Mouse (Mus musculus) forebrain, postnatal 0 days (tissue): ENCODE results near the gene Hist2h3b. TPM values are rescaled to one million over a fixed set of nuclear protein-coding genes. Genes with fewer than 3 reads are reported as not detected.

Source experiments
- ATAC-seq: fragments of 200-750 bp; cut with Nextera tagmentation; 2 replicates; pipeline ENCODE4 v1.8.0; 2017; ENCODE audit warnings: mild to moderate bottlenecking, moderate library complexity
- DNase-seq: peaks from one replicate; pipeline ENCODE4 v3.0.0-alpha.2; 2015
- H3K27ac ChIP-seq: fragments of 300-500 bp; sonication (generic); 2 replicates; pipeline ENCODE4 v1.5.1; 2014; ENCODE audit warnings: low read depth, mild to moderate bottlenecking, antibody characterized with exemption, low read length, moderate library complexity, mixed read lengths
- H3K27me3 ChIP-seq: fragments of 300-500 bp; sonication (generic); 2 replicates; pipeline ENCODE4 v1.6.1; 2014; ENCODE audit warnings: mild to moderate bottlenecking, low read length, mixed read lengths; ENCODE audit not compliant: insufficient read depth
- H3K36me3 ChIP-seq: fragments of 300-500 bp; sonication (generic); 2 replicates; pipeline ENCODE4 v1.6.1; 2014; ENCODE audit warnings: mild to moderate bottlenecking, moderate library complexity; ENCODE audit not compliant: insufficient read depth
- H3K4me1 ChIP-seq: fragments of 300-500 bp; sonication (generic); 2 replicates; pipeline ENCODE4 v1.6.1; 2014; ENCODE audit warnings: antibody characterized with exemption; ENCODE audit not compliant: insufficient read depth
- H3K4me2 ChIP-seq: fragments of 300-500 bp; sonication (generic); 2 replicates; pipeline ENCODE4 v1.6.1; 2014; ENCODE audit warnings: low read depth, mild to moderate bottlenecking, moderate library complexity
- H3K4me3 ChIP-seq: fragments of 300-500 bp; sonication (generic); 2 replicates; pipeline ENCODE4 v1.5.1; 2014; ENCODE audit warnings: low read depth, low read length, mixed read lengths
- H3K9ac ChIP-seq: fragments of 300-500 bp; sonication (generic); 2 replicates; pipeline ENCODE4 v1.6.1; 2014; ENCODE audit warnings: mild to moderate bottlenecking
- H3K9me3 ChIP-seq: fragments of 300-500 bp; sonication (generic); 2 replicates; pipeline ENCODE4 v1.6.1; 2016; ENCODE audit warnings: low read length
- CTCF ChIP-seq: sonication (generic); IDR thresholded peaks from 2 replicates; pipeline ENCODE4 v1.5.1; 2016; ENCODE audit warnings: antibody characterized with exemption, control low read depth, low read depth
- WGBS: fragments of 180-500 bp; shearing (Covaris S2); extraction: QIAGEN DNeasy Blood & Tissue Kit; methylation state at CpG from one replicate; pipeline ENCODE4 v1.1.7; 2014; 5-methylcytosine and 5-hydroxymethylcytosine counted together
- polyA plus RNA-seq: library from polyadenylated mRNA; unstranded; fragments of >200 nt; fragmentation: Nextera tagmentation; extraction: Ambion mirVana; gene quantifications from 2 replicates; pipeline ENCODE4 v1.2.1, GENCODE M21; 2015
- total RNA-seq: library from RNA; depleted of rRNA; stranded (reverse); fragments of >200 nt; gene quantifications from 2 replicates; pipeline ENCODE4 v1.2.3, GENCODE M21; 2014

Hist2h3b gene
- total and polyA plus RNA-seq, 2 experiments from 2014 or later: 9.7 to 545 TPM

DNA sequence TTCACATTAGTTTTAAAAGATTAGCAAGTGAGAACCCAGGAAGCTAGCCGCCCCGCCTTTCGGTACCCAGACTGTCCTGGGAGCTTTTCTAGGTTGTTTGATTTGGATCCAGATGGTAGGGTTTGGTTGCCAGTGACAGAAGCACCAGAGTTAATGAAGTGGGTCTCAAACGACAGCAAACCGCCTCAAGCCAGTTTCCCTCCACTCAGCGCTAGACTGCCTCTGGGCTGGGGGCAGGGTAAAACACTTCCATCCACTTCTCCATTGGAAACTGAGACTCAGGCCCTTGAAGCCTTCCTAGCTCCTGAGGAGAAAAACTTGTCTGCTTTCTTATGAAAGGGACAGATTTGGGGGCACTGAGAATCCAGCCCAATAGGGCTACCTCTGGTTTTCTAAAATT lies 24.2 kb downstream of the Hist2h3b start:
- Histone ChIP-seq H3K9ac (no peak overlapping the region), H3K9me3 (no peaks in the 10 kb centered on the region), H3K27me3 (no peaks in the 10 kb centered on the region), H3K4me3 (no peak overlapping the region), H3K4me1 (no peaks in the 10 kb centered on the region), H3K4me2 (no peak overlapping the region), H3K36me3 (no peaks in the 10 kb centered on the region), H3K27ac (no peak overlapping the region)
- no peak for TF ChIP-seq CTCF
- ATAC-seq (no peak), DNase-seq (no peak)
- whole genome bisulfite sequencing: 65% methylated on average over 6 of the region's 6 CpGs

DNA sequence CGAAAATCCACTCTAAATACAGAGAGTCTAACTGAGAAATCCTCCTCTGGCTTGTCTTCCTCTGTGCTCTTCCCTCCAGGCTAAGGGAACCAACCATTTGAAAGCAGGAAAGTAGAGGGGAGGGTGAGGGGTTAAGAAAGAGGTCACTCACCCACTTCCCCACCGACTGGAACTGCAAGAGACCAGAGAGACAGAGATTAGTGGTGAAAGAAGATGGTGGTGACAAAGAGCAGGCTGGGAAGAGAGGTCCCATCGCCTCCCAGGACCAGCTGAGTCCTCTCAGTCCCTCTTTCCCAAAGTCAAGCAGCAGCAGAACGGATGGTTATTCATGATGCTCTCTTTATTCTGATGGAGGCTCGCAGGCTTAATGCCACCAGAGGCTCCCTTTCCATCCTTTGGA lies 24.9 kb downstream of the Hist2h3b start:
- DNase-seq: no peak
- Histone ChIP-seq H3K36me3 (no peaks in the 10 kb centered on the region), H3K27ac (no peak overlapping the region), H3K4me1 (no peaks in the 10 kb centered on the region), H3K9me3 (no peaks in the 10 kb centered on the region), H3K4me3 (no peak overlapping the region), H3K4me2 (no peak overlapping the region), H3K9ac (no peak overlapping the region), H3K27me3 (no peaks in the 10 kb centered on the region)
- ATAC-seq: no peak
- WGBS: 47% methylated on average over 5 of the region's 5 CpGs
- no peak for TF ChIP-seq CTCF

DNA sequence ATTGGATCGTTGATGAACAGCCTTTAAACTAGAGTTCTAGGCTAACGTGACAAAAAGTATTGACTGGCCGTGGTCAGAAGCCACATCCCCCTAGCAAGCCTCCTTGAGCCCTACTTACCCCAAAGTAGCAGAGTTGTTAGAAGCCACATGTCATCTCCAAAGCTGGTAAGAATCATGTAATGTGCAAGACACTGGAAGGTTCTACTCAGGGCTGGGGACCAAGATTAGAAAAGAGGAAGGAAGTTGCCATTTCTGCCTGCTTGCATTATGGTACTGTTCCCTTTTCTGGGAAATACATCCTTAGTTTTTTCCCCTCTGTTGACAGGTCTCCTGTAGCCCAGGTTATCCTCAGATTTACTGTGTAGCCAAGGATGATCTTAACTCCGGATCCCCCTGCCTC lies 25.3 kb downstream of the Hist2h3b start, which contains the start of gene Fcgr1:
Gene Fcgr1, minus strand, starts transcription at position 183 of the 400 bp plus-strand sequence.
- Histone ChIP-seq H3K4me2 (no peak within 1 kb of the TSS), H3K4me1 (no peaks in the 10 kb centered on the region), H3K9ac (no peak within 1 kb of the TSS), H3K36me3 (no peaks in the 10 kb centered on the region), H3K4me3 (no peak within 1 kb of the TSS), H3K27me3 (no peaks in the 10 kb centered on the region), H3K27ac (no peak within 1 kb of the TSS), H3K9me3 (no peaks in the 10 kb centered on the region)
- no peak for ATAC-seq
- no peak for TF ChIP-seq CTCF
- 73% methylated on average over 4 of the region's 4 CpGs for WGBS
- no peak for DNase-seq

DNA sequence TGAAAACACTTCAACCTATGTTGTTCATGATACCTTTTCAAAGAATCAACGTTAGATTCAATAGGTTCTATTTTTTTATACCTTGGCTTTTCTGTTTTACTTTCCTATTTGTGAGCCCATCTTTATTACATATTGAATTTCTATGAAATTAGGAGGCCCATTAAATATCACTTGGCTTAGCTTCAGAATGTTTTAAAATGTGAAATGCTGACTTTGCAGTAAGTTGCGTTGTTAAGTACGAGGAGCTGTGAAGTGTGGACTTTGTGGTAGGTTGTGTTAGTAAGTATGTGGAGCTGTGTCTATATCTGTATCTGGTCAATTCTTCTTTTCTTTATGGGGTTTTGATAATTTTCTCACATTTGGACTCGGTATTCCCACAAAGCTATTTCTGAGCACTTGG lies 29.9 kb downstream of the Hist2h3b start:
- ATAC-seq: no peak
- Histone ChIP-seq H3K4me1 (no peaks in the 10 kb centered on the region), H3K4me3 (no peak overlapping the region), H3K4me2 (no peak overlapping the region), H3K27me3 (peaks cover 5% of the 10 kb centered on the region; the same call in 1 of the 2 replicates), H3K9me3 (no peaks in the 10 kb centered on the region), H3K36me3 (no peaks in the 10 kb centered on the region), H3K27ac (no peak overlapping the region), H3K9ac (no peak overlapping the region)
- no peak for DNase-seq
- no peak for TF ChIP-seq CTCF
- WGBS: 89% methylated on average over 4 of the region's 4 CpGs

DNA sequence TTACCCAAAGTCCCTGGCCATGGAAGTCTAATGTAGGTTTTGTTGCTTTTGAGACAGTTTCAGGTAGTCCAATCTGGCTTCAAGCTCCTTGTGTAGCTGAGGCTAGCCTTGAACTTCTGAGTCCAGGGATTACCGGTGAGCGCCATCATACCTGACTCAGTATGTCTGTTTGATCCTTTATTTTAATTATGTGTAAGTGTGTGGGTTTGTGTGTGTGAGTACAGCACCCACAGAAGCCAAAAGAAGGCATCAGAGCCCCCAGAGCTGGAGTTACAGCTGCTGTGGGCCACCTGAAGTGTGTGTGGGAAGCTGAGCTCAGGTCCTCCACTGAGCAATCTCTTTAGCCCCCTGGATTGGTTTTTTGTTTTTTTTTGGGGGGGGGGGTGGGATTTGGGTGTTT lies 31.1 kb downstream of the Hist2h3b start:
- H3K4me3 ChIP-seq: no peak overlapping the region
- H3K36me3 ChIP-seq: no peaks in the 10 kb centered on the region
- no peak overlapping the region for H3K9ac ChIP-seq
- no peak overlapping the region for H3K4me2 ChIP-seq
- ATAC-seq: no peak
- no peak for DNase-seq
- no peak for TF ChIP-seq CTCF
- no peak overlapping the region for H3K27ac ChIP-seq
- H3K27me3 ChIP-seq: peaks cover 5% of the 10 kb centered on the region; the same call in 1 of the 2 replicates
- no peaks in the 10 kb centered on the region for H3K9me3 ChIP-seq
- 95% methylated on average over 2 of the region's 2 CpGs for WGBS
- H3K4me1 ChIP-seq: no peaks in the 10 kb centered on the region

DNA sequence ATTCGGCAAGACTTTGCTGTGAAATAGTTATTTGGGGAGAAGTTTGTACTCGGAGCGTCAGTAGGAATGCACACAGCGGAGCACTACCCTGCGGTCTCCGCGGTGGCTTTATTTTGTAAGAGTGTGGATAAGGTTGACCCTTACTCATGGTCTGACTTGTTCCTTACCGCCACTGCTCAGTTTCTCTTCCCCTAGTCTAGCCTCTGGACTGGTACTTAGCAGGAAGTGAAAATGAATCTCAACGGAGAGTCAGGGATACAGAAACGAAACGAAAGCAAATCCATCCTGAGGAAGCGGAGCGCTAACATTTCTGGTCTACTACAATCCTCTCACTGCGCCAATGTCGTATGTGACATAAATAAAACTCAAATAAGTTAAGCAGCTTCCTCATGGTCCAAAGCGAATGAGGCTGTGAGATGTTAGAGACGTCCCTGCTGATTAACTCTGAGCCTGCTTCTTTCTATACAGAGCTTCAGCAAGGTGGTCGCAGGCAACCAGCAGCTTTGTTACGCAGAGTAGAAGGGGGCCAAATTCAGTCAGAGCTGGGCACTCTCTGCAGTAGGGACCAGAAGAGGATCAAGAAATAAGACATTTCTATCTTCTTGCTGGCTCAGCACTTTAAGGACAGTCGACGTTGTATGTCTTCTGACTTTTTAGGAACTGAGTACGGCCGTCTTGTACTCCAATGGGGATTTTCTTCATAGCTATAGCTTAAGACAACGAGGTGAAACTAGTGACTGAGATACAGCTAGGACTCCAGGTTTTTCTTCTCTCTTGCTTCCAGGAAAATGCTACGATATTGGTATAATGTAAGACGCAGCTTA lies 32.5 kb downstream of the Hist2h3b start:
- Histone ChIP-seq H3K4me1 (no peaks in the 10 kb centered on the region), H3K4me3 (no peak overlapping the region), H3K4me2 (no peak overlapping the region), H3K36me3 (no peaks in the 10 kb centered on the region), H3K27ac (no peak overlapping the region), H3K27me3 (peaks cover 5% of the 10 kb centered on the region; the same call in 1 of the 2 replicates), H3K9ac (no peak overlapping the region), H3K9me3 (no peaks in the 10 kb centered on the region)
- no peak for ATAC-seq
- DNase-seq: no peak
- 77% methylated on average over 26 of the region's 26 CpGs for WGBS
- TF ChIP-seq CTCF: no peak

DNA sequence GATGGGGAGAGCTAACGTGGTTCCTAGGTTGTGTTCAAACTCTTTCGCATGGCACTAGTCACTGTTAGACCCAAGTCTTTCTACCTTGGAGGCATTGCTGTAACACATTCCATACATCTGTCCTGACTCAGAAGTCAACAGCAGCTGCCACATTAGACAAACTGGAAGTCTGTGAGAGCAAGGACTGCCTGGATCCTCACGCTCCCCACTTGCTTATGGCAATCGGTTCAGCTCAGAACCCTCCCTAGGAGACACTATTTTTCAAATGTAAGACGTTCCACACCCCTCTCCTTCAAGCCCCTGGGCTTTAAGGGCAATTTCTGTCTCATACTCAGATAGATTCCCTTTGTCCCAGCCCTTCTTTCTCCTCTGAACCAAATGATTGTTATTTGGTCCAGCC lies 33.6 kb downstream of the Hist2h3b start:
- Histone ChIP-seq H3K4me2 (no peak overlapping the region), H3K4me3 (no peak overlapping the region), H3K36me3 (no peaks in the 10 kb centered on the region), H3K9me3 (no peaks in the 10 kb centered on the region), H3K9ac (no peak overlapping the region), H3K4me1 (no peaks in the 10 kb centered on the region), H3K27ac (no peak overlapping the region), H3K27me3 (peaks cover 5% of the 10 kb centered on the region; the same call in 1 of the 2 replicates)
- no peak for DNase-seq
- no peak for TF ChIP-seq CTCF
- no peak for ATAC-seq
- 84% methylated on average over 5 of the region's 5 CpGs for WGBS
